Mouse (Mus musculus) T-cell, adult 2 months (primary cell): Measurements from ENCODE around the gene 4933412E24Rik.

Source experiments
- DNase-seq: peaks from one replicate; pipeline ENCODE4 v3.0.0; 2022; ENCODE audit warnings: low spot score

4933412E24Rik gene

DNA sequence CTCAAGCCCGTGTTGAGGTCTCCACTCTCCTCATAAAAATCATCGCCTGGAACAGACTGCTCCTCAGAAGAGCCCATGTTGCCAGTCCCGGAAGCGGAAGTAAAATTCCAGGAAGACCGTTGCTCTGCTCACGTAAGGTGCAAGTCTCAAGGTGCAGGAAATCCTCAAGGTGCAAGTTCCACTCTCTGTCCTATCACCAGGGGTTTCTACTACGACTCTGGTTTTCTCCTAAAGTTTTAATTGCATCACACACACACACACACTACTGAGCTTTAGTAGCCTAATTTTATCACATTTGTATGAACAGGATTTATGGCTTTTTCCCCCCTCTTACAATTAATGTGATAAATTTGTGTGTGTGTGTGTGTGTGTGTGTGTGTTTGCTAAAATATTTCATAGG is at the start of gene 4933412E24Rik:
Gene 4933412E24Rik (minus strand): TSS at position 101 of the 400 bp plus-strand sequence.
- no peak for DNase-seq

DNA sequence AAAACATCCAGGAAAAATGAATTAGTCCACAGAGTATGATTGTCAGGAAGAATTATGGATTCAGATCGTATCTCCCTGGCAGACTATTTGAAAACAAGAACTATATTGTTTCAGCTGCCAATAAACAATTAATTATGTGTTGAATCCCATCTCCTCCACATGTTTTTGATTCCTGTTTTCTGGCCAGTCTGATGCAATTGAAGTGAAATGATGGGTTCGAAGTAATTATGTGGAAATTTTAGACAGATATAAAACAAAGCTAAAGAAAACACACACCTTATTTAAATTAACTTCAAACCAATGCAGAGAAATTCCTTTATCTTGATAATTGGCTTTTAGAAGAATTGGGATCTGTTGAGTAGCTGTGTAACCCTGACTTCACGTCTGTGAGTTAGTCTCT is 14.3 kb upstream of the 4933412E24Rik start:
- DNase-seq: no peak

DNA sequence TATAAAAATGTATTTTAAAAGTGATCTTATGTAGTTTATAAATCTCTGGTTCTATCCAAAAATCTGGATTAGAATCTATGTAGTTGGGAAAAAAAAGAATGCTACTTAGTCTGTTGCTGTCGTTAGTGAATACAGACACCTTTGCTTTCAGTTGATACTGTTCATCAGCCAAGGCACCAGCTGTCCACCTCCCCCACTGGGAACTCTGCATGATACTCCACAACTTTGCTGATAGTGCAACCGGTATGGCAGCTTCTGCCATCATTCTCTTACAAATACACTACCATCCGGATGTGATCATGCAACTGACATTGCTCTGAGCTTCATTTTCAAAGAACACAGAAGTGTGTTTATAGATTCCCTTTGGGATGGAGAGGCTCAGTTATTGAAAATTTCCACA is 4.8 kb upstream of the 4933412E24Rik start:
- no peak for DNase-seq

DNA sequence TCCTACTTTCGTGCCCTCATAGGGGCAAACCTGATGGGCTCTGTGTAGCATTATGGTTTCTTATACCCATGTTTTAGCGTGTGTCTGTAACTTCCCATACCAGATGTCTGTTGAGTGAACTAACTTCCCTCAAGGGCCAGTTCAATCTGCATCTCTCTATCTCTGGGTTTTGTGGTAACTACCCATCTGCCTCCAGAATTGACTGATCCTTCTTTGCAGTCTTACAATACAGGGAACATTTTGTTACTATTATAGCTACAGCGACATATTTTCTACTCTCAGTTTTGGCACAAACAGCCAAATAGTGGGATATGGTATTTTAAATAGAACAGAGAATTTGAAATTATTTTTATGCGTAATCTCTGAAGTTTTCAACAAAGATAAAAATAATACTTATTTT is 6.2 kb downstream of the 4933412E24Rik start:
- no peak for DNase-seq

DNA sequence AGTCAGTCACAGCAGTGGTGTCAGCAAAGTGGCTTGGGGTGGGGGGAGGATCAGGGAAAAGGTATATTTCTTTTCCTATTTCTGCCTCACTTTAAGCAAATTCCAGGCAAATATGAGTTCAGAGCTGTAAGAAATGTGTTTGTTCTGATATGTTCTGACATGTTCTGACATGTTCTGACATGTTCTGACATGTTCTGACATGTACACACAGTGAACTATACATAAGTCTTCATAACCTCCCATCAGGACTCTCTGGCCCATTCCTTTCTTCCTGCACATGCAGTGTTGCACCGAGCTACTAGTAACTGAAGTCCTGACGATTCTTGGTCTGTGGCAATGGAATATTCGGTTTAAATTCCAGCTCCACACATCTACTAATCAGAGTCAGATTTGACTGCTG is 6.8 kb downstream of the 4933412E24Rik start:
- no peak for DNase-seq

DNA sequence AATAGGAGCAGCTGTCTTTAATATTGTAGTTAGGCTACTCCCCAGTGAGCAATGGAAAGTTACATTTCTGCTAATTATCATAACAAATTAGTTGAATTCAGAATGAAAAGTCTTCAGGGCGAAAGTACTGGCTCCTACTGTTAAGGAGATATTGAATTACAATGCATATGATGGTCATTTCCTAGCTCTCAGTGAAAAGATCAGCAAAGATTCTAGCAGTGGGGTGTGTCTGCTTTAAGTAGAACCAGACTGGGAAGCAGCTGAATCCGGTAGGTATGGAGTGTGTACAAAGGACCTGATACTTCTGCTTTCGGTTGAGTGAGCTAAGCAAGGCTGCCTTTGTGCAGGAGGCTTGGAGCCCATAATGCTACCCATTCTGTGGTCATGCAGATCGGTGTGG is 32.6 kb downstream of the 4933412E24Rik start:
- no peak for DNase-seq

DNA sequence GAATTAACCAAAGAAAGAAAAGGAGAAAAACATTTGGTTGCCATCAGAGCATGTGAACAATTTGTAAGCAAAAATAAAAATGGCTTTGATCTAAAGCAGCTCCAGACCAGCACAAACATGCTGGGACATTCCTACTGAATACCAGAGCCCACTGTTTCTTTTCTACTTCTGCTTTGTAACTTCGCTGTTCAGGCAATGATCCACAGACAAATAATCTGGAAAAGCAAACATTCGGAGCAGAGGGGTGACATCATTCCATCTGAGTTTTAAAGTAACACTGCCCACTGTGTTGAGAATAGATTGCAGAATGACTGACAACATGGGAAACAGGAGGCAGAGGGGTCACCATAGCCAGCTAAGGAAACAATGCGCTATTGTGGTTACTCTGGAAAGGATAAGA is 41.1 kb downstream of the 4933412E24Rik start:
- DNase-seq: no peak

DNA sequence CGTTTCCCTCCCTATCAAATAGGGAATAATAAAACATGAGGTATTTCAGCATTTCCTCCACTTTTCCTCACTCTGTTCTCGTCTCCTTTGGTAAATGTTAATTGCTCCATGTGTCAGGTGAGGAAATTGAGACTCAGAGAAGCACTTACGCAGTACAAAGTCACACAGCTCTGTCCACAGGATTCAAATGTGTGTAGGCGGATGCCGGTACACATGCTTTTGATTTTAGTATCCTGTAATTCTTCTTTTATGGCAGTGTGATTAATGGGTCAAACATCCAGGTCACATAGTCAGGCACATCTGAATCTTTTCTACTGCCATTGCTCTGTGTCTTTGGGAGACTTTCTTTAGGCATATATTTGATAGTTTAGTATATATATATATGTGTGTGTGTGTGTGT is 41.8 kb downstream of the 4933412E24Rik start:
- no peak for DNase-seq

DNA sequence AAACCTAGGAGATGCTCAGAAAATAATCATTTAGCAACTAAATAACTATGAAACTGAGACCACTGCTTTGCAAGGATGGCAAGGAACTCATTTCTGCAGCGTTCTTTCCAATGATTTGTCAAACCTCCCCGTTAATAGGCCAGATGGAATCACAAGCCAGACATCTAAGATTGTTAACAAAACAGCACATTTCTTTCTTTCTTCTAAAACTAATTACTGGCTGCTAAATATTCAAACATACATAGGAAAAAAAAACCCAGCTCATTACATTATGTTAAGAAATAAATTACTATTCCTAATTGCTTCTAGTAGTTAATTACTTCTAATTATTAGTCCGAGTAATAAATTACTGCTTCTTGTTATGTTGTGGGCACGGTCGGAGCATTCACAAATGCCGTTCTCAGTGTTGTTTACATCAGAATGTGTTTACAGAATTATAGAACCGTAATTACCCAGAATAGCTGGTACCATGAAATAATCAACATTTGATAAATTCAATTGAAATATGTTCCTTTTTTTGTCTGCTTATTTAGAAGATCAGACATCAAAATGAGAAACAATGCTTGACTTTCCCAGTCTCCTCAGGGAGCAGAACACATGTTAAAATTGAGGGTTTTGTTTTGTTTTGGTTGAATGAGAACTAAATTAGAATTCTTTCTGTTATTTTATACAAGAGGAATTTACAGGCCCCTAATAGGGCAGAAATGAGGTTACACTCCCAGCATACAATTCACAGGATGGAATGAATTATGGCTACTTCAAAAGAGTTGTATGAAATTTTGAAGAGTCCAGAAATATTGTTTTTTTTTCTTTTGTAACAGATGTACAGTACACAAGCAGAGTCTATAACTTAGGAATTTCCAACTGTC is 42.5 kb downstream of the 4933412E24Rik start:
- no peak for DNase-seq
